Mouse (Mus musculus) embryo, embryonic 10.5 days (tissue): Measurements from ENCODE around the gene Gpr132.
A peak's percentile ranks its signal among the peaks of the same experiment; 100 is the strongest.

Source experiments
- DNase-seq: peaks from one replicate; pipeline ENCODE4 v3.0.0-alpha.2; 2015; ENCODE audit warnings: low spot score

The Gpr132 gene

GRCm38 (mm10) chr12:112877073-112877576, 9.1 kb upstream of the Gpr132 start:
- no peak for DNase-seq

GRCm38 (mm10) chr12:112876332-112877072, 8.5 kb upstream of the Gpr132 start:
- DNase-seq, result peak; percentile 59

GRCm38 (mm10) chr12:112875225-112876013, 7.4 kb upstream of the Gpr132 start:
- DNase-seq, result peak; percentile 96

GRCm38 (mm10) chr12:112874199-112874598, 6.2 kb upstream of the Gpr132 start:
- no peak for DNase-seq

- DNase-seq, result peak; percentile 85
Observed at GRCm38 (mm10) chr12:112873452-112874190, 5.6 kb upstream of the Gpr132 start.

- DNase-seq, result no peak
Observed at GRCm38 (mm10) chr12:112872991-112873390, 5.0 kb upstream of the Gpr132 start.

- DNase-seq, result no peak
Observed at GRCm38 (mm10) chr12:112871272-112871671, 3.2 kb upstream of the Gpr132 start.

- no peak for DNase-seq
Observed at GRCm38 (mm10) chr12:112870775-112871174, 2.7 kb upstream of the Gpr132 start.

GRCm38 (mm10) chr12:112869783-112870204, 1.8 kb upstream of the Gpr132 start:
- peak; percentile 72 for DNase-seq

- no peak for DNase-seq
Observed at GRCm38 (mm10) chr12:112867106-112867674, 838 bp downstream of the Gpr132 start.

GRCm38 (mm10) chr12:112866467-112867080, 1.5 kb downstream of the Gpr132 start:
- DNase-seq, result no peak

- no peak for DNase-seq
Observed at GRCm38 (mm10) chr12:112864804-112865203, 3.2 kb downstream of the Gpr132 start.

GRCm38 (mm10) chr12:112861911-112862321, 6.1 kb downstream of the Gpr132 start:
- no peak for DNase-seq

- DNase-seq, result no peak
Observed at GRCm38 (mm10) chr12:112860765-112861164, 7.3 kb downstream of the Gpr132 start.

- DNase-seq, result no peak
Observed at GRCm38 (mm10) chr12:112859930-112860329, 8.1 kb downstream of the Gpr132 start.

- no peak for DNase-seq
Observed at GRCm38 (mm10) chr12:112858581-112859336, 9.3 kb downstream of the Gpr132 start.

GRCm38 (mm10) chr12:112857021-112857925, 10.8 kb downstream of the Gpr132 start:
- no peak for DNase-seq

- DNase-seq, result no peak
Observed at GRCm38 (mm10) chr12:112856338-112856737, 11.7 kb downstream of the Gpr132 start.

- DNase-seq, result no peak
Observed at GRCm38 (mm10) chr12:112854610-112855333, 13.3 kb downstream of the Gpr132 start.
